Mouse (Mus musculus) heart, adult 11 months (tissue): ENCODE results near the gene Cxcl15.

Source experiments
- DNase-seq: peaks from one replicate; pipeline ENCODE4 v3.0.0; 2022

The Cxcl15 gene

DNA sequence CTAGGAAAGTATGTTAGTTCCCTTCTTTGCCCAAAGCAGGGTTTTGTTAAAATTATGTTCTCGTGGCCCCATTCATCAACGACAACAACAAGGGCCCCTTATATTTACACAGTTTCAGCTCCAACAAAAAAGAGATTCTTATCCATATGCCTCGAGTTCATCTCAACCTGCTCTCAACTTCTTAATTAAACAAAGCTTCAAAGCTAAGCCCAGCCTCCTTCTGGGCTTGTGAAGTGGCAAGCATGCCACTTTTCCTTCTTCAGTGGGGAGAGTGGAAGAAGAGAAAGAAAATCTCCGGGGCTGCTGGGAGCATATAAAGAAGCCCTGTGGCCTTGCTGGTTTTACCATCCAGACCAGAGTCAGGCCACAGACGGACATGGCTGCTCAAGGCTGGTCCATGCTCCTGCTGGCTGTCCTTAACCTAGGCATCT is at the start of gene Cxcl15:
Gene Cxcl15 (plus strand): TSS at position 340 of the 431 bp plus-strand sequence.
- no peak for DNase-seq

- DNase-seq = no peak
Measured at GRCm38 (mm10) chr5:90753934-90754333, 40.4 kb upstream of the Cxcl15 start.

- peak; percentile 93 for DNase-seq
Measured at GRCm38 (mm10) chr5:90758020-90758605, 36.2 kb upstream of the Cxcl15 start.

GRCm38 (mm10) chr5:90759077-90760065 is 35.0 kb upstream of the Cxcl15 start, which contains the start of gene Cxcl5:
Gene Cxcl5 (plus strand): TSS chr5:90759360.
- DNase-seq = peak; percentile 91

- DNase-seq = no peak
Measured at GRCm38 (mm10) chr5:90760303-90760702, 34.0 kb upstream of the Cxcl15 start.

DNA sequence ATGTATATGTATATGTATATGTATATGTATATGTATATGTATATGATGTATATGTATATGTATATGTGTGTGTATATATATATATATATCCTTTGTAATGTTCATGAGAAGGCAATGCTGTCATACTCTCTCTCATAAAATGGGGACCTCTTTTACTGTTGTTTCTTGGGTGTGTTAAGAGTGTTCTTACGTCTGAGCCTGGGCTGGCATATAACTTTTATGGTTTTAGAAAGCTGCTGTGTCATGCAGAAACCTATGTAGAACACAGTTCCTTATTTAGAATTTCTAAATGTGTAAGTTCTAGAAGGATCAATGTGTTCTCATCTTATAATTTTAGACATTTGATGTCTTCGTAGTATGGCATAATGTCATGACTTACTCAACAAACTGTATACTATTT is 33.5 kb upstream of the Cxcl15 start:
- DNase-seq = no peak

- no peak for DNase-seq
Measured at GRCm38 (mm10) chr5:90761834-90762233, 32.5 kb upstream of the Cxcl15 start.

- DNase-seq = no peak
Measured at GRCm38 (mm10) chr5:90763912-90764665, 30.2 kb upstream of the Cxcl15 start.

DNA sequence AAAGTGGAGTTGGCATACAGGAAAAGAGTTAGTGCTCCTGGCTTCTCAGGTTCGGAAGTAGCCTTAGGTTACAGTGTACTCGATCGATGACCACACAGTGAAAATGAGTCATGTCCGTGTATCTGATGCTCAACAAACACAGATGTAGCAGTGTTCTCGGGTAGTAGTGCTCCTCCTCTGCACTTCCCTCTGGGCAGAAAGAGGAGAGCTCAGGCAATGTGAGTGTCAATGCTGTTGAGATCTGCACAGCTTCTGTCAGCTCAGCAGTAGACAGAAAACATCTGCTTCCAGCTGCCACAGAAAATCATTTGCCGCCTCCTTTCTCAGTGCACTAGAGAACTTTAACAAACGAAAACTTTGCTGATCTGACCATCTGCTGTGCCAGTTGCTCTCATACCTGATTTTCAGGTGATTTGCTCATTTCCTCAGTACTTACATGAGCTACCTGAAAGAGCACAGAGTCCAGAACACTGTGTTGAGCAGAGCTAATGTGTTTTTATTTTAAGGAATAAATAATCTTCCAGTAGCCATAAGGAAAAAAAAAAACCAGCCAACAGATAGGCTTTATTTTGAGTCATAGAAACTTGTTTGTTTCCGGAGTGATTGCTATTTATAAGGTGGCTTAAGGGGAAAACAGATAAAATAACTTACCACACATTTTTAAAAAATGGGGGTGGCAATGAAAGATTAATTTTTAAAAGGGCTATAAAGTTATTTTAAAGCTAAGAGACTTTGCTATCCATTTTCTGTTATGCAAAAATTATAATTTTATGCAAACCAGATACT is 28.3 kb upstream of the Cxcl15 start:
- peak; percentile 88 for DNase-seq

GRCm38 (mm10) chr5:90768218-90768617 is 26.1 kb upstream of the Cxcl15 start, which contains the start of gene Ppbp:
Gene Ppbp (plus strand): TSS chr5:90768518.
- DNase-seq = no peak

DNA sequence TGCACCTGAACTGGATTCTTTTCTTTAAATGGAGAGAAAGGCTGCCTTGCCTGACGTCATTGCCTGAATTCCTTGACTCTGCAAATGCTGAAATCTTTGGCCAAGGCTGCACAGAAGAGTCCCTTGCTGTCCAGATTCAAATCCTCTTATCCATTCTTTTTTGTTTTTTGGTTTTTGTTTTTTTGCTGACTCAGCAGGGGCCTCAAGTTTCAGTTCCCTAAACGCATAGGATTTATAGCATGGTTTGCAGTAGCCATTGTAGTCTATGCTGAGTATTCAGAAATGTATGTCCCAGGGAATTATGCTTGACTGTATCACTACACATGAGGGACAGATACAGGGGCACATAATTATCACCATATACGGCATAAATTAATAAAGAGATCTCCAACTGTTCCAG is 23.0 kb upstream of the Cxcl15 start:
- DNase-seq = peak; percentile 87

DNA sequence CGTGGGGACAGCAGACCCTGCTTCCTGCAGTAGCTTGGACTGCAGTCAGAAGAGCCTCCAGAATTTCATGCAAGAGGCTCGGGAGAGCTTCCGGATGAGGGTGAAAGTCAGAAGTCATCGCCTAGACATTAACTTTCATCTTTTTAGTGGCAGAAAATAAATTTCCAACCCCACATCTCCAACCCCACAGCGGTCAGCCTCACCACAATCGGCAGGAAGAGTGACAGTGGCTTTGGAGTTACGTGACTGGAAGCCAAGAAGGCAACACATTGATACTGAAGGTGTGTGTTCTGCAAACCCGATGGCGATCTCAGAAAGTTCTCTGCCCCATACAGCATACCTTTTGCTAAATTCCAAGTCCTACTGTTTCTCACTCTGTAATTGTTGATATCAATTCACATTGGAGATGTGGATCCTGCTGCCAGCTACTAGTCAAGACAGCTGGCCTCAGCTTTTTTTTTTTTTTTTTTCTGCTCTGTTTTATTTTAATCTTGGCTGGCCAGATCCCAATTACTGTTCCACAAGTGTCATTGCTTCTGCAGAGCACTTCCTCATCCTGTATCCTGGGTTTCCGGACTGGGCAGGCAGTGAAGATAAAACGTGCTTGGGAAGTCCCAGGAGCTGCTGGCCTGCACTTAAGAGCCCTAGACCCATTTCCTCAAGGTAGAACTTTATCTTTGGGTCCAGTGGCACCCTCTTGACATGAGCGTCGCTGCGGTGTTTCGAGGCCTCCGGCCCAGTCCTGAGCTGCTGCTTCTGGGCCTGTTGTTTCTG is 22.3 kb upstream of the Cxcl15 start, which contains the start of gene Pf4:
Gene Pf4 (plus strand): TSS at position 556 of the 774 bp plus-strand sequence.
- peak; percentile 98 for DNase-seq

- DNase-seq = no peak
Measured at GRCm38 (mm10) chr5:90775562-90775961, 18.8 kb upstream of the Cxcl15 start.

DNA sequence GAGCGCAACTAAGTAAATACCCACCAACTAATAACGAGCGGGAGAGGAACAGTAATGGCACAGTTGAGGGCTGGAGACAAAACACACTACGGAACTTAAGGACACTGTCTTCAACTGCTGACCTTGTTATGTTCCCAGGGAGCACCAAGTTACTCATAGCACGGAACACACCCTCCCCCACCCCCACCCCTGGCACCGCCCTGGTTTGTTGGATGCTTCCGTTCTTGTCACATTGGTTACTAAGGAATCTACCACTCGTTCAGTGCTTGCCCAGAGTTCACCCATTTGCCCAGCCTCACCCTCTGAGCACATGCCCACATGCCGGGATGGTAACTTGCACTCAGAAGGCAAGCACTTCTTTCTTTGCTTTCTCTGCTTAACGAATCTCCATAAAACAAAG is 16.7 kb upstream of the Cxcl15 start:
- peak; percentile 90 for DNase-seq

- DNase-seq = peak; percentile 96
Measured at GRCm38 (mm10) chr5:90778856-90779255, 15.5 kb upstream of the Cxcl15 start.

DNA sequence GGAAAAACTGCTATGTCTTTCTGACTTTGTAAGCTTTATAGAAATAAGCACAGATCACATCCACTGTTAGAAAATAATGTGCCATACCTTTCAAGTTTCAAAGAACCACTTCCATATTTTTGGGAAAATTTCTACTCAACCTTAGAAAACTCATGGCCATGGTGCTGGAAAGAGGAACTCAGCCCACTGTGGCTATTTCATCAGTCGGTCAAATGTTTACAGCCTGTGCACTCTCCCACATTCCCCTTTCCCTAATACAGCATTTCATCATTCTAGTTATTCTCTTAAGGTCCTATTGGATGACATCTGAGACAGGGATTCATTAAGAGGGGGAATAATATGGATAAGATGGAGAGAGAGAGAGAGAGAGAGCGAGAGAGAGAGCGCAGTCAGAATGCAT is 10.6 kb upstream of the Cxcl15 start:
- DNase-seq = no peak

DNA sequence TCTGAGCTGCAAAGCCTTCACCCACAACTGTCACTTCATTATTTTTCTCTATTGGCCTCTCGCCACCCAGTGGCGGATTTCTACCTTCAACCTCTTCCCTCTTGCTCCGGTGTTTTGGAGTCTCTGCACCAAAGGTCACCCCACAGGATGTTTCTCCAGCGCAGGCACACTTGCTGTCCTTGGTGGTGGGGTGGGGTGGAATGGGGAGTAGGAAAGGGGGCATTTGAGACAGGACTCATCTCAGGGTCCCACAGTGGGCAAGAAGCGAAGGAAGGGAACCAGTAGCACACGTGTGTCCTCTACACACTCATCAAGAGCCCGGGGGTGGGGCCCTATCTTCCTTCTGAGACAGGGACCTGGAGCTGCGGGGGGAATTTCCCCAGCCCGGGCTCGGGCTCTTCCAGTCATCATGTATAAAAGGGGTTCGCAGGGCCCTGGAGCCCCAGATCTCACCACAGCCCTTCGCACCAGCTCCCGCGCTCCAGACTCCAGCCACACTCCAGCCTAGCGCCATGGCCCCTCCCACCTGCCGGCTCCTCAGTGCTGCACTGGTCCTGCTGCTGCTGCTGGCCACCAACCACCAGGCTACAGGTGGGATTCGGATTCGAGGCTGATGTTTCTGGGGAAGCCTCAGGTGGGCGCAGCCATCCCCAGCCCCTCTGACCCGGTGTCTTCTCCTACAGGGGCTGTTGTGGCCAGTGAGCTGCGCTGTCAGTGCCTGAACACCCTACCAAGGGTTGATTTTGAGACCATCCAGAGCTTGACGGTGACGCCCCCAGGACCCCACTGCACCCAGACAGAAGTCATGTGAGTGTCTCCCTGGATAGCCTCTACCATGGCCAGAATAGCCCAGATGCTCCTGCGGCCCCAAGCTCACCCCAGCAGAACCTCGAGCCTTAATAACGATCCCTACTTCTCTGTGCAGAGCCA is 8.4 kb upstream of the Cxcl15 start, which contains the start of gene Cxcl3:
Gene Cxcl3 (plus strand): TSS at position 445 of the 930 bp plus-strand sequence.
- DNase-seq = peak; percentile 86

GRCm38 (mm10) chr5:90788114-90788513 is 6.2 kb upstream of the Cxcl15 start:
- DNase-seq = no peak

GRCm38 (mm10) chr5:90789306-90790073 is 4.8 kb upstream of the Cxcl15 start:
- DNase-seq = peak; percentile 83
